Mouse (Mus musculus): ENCODE measurements around the gene Gpr108. TPM values are rescaled to one million over a fixed set of nuclear protein-coding genes. Genes with fewer than 3 reads are reported as not detected.
A peak's percentile ranks its signal among the peaks of the same experiment; 100 is the strongest.

The Gpr108 gene
- total RNA-seq, 2 experiments from 2014 or later, result 24.0 to 24.8 TPM

- TF ChIP-seq CTCF (conservative IDR thresholded peaks at IDR 0.05), result peak; percentile 47
- H3K4me3 ChIP-seq, result peak within 1 kb of the TSS; percentile 67
- DNase-seq (ENCODE audit: low spot score in 2 of 2), result peak; percentile 82 to 92
Observed at GRCm38 (mm10) chr17:57249186-57250181, 1.2 kb upstream of the Gpr108 start, which contains the start of gene Trip10. Trip10 (plus strand) TSS chr17:57249455.

GRCm38 (mm10) chr17:57248771-57249170, 525 bp upstream of the Gpr108 start:
- DNase-seq (ENCODE audit: low spot score in 2 of 2), result no peak
- peak overlapping the region; percentile 94 for H3K27ac ChIP-seq
- H3K4me3 ChIP-seq, result peak overlapping the region; percentile 67
- no peak for TF ChIP-seq CTCF (conservative IDR thresholded peaks at IDR 0.05)

More at GRCm38 (mm10) chr17:57249186-57250181, 1.2 kb upstream of the Gpr108 start, which contains the start of gene Trip10:
- H3K27ac ChIP-seq, result peak within 1 kb of the TSS; percentile 94

- peak; percentile 91 to 99 for DNase-seq (ENCODE audit: low spot score in 2 of 2)
- H3K4me3 ChIP-seq, result peak overlapping the region; percentile 92
- no peak for TF ChIP-seq CTCF (conservative IDR thresholded peaks at IDR 0.05)
- H3K27ac ChIP-seq, result peak overlapping the region; percentile 99
Observed at GRCm38 (mm10) chr17:57247393-57248200, 649 bp downstream of the Gpr108 start.

- H3K27ac ChIP-seq, result peak overlapping the region; percentile 99
- no peak for DNase-seq (ENCODE audit: low spot score in 2 of 2)
- peak overlapping the region; percentile 92 for H3K4me3 ChIP-seq
- TF ChIP-seq CTCF (conservative IDR thresholded peaks at IDR 0.05), result peak; percentile 45
Observed at GRCm38 (mm10) chr17:57246663-57247392, 1.4 kb downstream of the Gpr108 start.

GRCm38 (mm10) chr17:57245311-57245929, 2.8 kb downstream of the Gpr108 start:
- Histone ChIP-seq H3K4me3 (no peak overlapping the region), H3K27ac (no peak overlapping the region)
- no peak for TF ChIP-seq CTCF (conservative IDR thresholded peaks at IDR 0.05)
- no peak for DNase-seq (ENCODE audit: low spot score in 2 of 2)

- Histone ChIP-seq H3K4me3 (no peak overlapping the region), H3K27ac (no peak overlapping the region)
- no peak for DNase-seq (ENCODE audit: low spot score in 2 of 2)
- no peak for TF ChIP-seq CTCF (conservative IDR thresholded peaks at IDR 0.05)
Observed at GRCm38 (mm10) chr17:57243650-57244370, 4.4 kb downstream of the Gpr108 start.

GRCm38 (mm10) chr17:57237181-57237580, 11.1 kb downstream of the Gpr108 start:
- Histone ChIP-seq H3K4me3 (no peak overlapping the region), H3K27ac (no peak overlapping the region)
- DNase-seq (ENCODE audit: low spot score in 2 of 2), result no peak
- TF ChIP-seq CTCF (conservative IDR thresholded peaks at IDR 0.05), result no peak

- TF ChIP-seq CTCF (conservative IDR thresholded peaks at IDR 0.05), result no peak
- no peak overlapping the region for H3K27ac ChIP-seq
- H3K4me3 ChIP-seq, result no peak overlapping the region
- DNase-seq (ENCODE audit: low spot score in 2 of 2), result no peak
Observed at GRCm38 (mm10) chr17:57235803-57236202, 12.4 kb downstream of the Gpr108 start.

GRCm38 (mm10) chr17:57234254-57234928, 13.9 kb downstream of the Gpr108 start:
- no peak for DNase-seq (ENCODE audit: low spot score in 2 of 2)
- no peak overlapping the region for H3K4me3 ChIP-seq
- H3K27ac ChIP-seq, result no peak overlapping the region
- TF ChIP-seq CTCF (conservative IDR thresholded peaks at IDR 0.05), result no peak; the same call in 1 of the 2 replicates

- Histone ChIP-seq H3K4me3 (no peak overlapping the region), H3K27ac (no peak overlapping the region)
- no peak for TF ChIP-seq CTCF (conservative IDR thresholded peaks at IDR 0.05)
- no peak for DNase-seq (ENCODE audit: low spot score in 2 of 2)
Observed at GRCm38 (mm10) chr17:57233038-57233437, 15.2 kb downstream of the Gpr108 start.

GRCm38 (mm10) chr17:57232200-57232599, 16.0 kb downstream of the Gpr108 start:
- Histone ChIP-seq H3K4me3 (no peak overlapping the region), H3K27ac (no peak overlapping the region)
- no peak for DNase-seq (ENCODE audit: low spot score in 2 of 2)
- TF ChIP-seq CTCF (conservative IDR thresholded peaks at IDR 0.05), result no peak
